Mouse (Mus musculus) midbrain, embryonic 12.5 days (tissue): Measurements from ENCODE around the gene Gpr68. TPM values are rescaled to one million over a fixed set of nuclear protein-coding genes. Genes with fewer than 3 reads are reported as not detected.

ENCODE experiments used
- ATAC-seq: fragments of 200-750 bp; cut with Nextera tagmentation; 2 replicates; pipeline ENCODE4 v1.8.0; 2017; ENCODE audit warnings: low read depth, moderate TSS enrichment, moderate library complexity; ENCODE audit not compliant: low FRiP score
- H3K27ac ChIP-seq: fragments of 300-500 bp; sonication (generic); replicated peaks from 2 replicates; pipeline ENCODE4 v1.5.1; 2016; ENCODE audit warnings: mild to moderate bottlenecking
- H3K27me3 ChIP-seq: fragments of 300-500 bp; sonication (generic); 2 replicates; pipeline ENCODE4 v1.6.1; 2016; ENCODE audit warnings: mild to moderate bottlenecking
- H3K36me3 ChIP-seq: fragments of 300-500 bp; sonication (generic); 2 replicates; pipeline ENCODE4 v1.6.1; 2016
- H3K4me1 ChIP-seq: fragments of 300-500 bp; sonication (generic); 2 replicates; pipeline ENCODE4 v1.6.1; 2016
- H3K4me2 ChIP-seq: fragments of 300-500 bp; sonication (generic); replicated peaks from 2 replicates; pipeline ENCODE4 v1.6.1; 2016; ENCODE audit warnings: mild to moderate bottlenecking, moderate library complexity
- H3K4me3 ChIP-seq: fragments of 300-500 bp; sonication (generic); 2 replicates; pipeline ENCODE4 v1.5.1; 2016; ENCODE audit warnings: mild to moderate bottlenecking
- H3K9ac ChIP-seq: fragments of 300-500 bp; sonication (generic); replicated peaks from 2 replicates; pipeline ENCODE4 v1.6.1; 2016; ENCODE audit warnings: mild to moderate bottlenecking, moderate library complexity
- H3K9me3 ChIP-seq: fragments of 300-500 bp; sonication (generic); 2 replicates; pipeline ENCODE4 v1.6.1; 2016; ENCODE audit warnings: mild to moderate bottlenecking
- WGBS: fragments of 180-500 bp; shearing (Covaris S2); methylation state at CpG from one replicate; pipeline ENCODE4 v1.1.7; 2016; 5-methylcytosine and 5-hydroxymethylcytosine counted together
- polyA plus RNA-seq: library from polyadenylated mRNA; unstranded; fragments of >200 nt; fragmentation: Nextera tagmentation; extraction: Ambion mirVana; gene quantifications from 2 replicates; pipeline ENCODE4 v1.2.1, GENCODE M21; 2016

The Gpr68 gene
- polyA plus RNA-seq, 1 experiment from 2014 or later = 0.60 TPM

DNA sequence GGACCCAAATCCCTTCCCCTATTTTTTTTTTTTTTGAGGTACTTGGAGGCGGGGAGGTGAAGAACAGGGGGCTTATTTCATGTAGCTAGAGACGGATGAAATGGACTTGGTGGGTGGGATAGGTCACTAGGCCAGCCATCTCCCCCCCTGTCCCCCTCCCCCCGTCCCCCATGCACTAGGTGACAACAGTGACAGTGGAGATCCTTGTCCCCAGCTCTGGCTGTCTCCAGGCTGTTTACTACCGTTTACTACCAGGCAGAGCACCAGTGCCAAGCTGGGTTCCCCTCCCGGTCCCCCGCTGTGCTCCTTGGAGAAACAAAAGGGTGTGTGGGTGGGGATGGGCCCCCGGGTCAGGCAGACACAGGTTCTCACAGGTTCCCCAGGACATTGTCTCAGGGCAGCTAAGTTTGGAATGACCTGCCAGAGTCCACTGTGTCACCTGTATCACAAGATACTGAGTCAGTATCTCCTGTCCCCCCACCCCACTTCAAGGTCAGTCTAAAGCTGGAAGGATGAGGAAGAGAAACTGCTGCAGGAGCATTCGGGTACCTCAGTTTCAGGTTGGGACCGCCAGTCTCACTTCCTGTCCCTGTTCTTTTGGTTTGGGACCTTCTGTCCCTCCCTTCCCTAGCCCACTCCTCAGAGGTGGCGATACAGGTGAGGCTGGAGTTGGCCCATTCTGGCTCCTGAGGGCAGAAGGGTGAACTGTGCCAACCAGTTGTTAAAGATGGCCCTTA, 468 bp upstream of the Gpr68 start:
- Histone ChIP-seq H3K27ac (no peak overlapping the region), H3K27me3 (peaks cover 19% of the 10 kb centered on the region), H3K4me2 (peak overlapping the region; percentile 65), H3K36me3 (peaks cover 25% of the 10 kb centered on the region), H3K4me3 (peak overlapping the region; percentile 42), H3K9ac (peak overlapping the region; percentile 46; the same call in 1 of the 2 replicates), H3K9me3 (no peaks in the 10 kb centered on the region), H3K4me1 (peaks cover 15% of the 10 kb centered on the region)
- peak; percentile 38; the same call in 1 of the 2 replicates for ATAC-seq
- 22% methylated on average over 10 of the region's 10 CpGs for WGBS

DNA sequence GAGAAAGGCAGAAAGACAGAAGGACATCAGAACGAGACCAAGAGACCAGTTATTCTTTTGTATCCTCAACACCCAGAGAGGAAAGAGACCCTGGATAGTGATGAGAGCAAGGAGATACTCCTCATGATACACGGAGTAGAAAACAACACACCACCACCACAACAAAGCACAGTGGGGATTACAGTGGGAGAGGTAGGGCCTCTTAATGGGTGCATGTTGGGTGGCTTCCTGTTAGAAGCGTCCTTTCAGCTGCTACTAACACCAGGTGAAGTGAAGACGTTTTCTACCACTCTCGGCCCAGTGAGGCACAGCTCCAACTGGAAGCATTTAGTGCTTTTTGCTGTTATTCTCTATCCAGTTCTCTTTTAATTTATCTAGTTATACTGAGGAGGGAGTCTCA, 1.1 kb downstream of the Gpr68 start:
- H3K9ac ChIP-seq = no peak overlapping the region
- peaks cover 21% of the 10 kb centered on the region for H3K27me3 ChIP-seq
- peaks cover 15% of the 10 kb centered on the region for H3K4me1 ChIP-seq
- H3K4me2 ChIP-seq = no peak overlapping the region
- no peak for ATAC-seq
- H3K4me3 ChIP-seq = no peak overlapping the region
- no peaks in the 10 kb centered on the region for H3K9me3 ChIP-seq
- H3K36me3 ChIP-seq = 0 out of 2 replicates have a peak, but pooled peaks cover 9% of the 10 kb centered on the region
- WGBS = 75% methylated on average over 5 of the region's 5 CpGs
- H3K27ac ChIP-seq = no peak overlapping the region

DNA sequence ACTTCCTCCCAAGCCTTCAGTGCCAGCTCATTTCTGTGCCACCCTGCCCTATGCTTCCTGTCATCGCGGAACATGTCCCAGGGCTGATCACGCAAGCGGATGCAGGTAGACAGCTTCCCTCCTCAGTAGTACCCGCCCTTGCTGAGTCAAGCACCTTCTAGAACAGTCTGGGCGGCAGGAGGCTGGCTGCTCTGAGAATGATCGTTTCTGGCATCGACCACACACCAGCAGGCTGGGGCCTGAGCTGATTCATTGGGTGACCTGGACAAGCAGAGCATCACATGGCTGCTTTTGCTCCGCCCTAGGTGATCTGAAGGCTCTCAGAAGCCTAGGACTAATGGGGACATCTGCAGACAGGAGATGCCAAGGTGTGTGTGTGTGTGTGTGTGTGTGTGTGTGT, 4.2 kb downstream of the Gpr68 start:
- ATAC-seq = no peak
- Histone ChIP-seq H3K4me2 (no peak overlapping the region), H3K4me1 (peaks cover 23% of the 10 kb centered on the region), H3K9me3 (no peaks in the 10 kb centered on the region), H3K27me3 (peaks cover 50% of the 10 kb centered on the region), H3K36me3 (no peaks in the 10 kb centered on the region), H3K27ac (no peak overlapping the region), H3K9ac (no peak overlapping the region), H3K4me3 (no peak overlapping the region)
- 89% methylated on average over 9 of the region's 9 CpGs for WGBS

DNA sequence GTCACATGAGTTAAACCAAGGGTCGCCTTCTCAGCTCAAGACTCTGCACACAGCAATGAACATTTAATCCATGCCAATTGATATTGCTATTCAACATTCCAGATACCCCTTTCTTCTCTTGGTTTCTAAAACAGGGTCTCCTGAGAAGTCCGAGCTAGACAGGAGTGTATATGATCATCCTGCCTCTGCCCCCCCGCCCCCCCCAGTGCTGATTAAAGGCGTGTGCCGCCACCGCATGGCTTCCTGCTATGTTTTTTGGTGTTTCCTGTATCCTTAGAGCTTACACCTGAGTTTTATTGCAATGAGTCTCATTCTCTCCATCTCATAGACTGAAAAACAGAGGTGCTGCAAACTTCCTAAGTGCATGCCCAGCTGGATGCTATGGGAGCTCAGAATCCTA, 6.6 kb downstream of the Gpr68 start:
- H3K4me3 ChIP-seq = no peak overlapping the region
- H3K9me3 ChIP-seq = no peaks in the 10 kb centered on the region
- peaks cover 15% of the 10 kb centered on the region for H3K4me1 ChIP-seq
- no peaks in the 10 kb centered on the region for H3K36me3 ChIP-seq
- no peak for ATAC-seq
- no peak overlapping the region for H3K4me2 ChIP-seq
- peaks cover 50% of the 10 kb centered on the region for H3K27me3 ChIP-seq
- WGBS = 85% methylated on average over 6 of the region's 6 CpGs
- no peak overlapping the region for H3K9ac ChIP-seq
- H3K27ac ChIP-seq = no peak overlapping the region

DNA sequence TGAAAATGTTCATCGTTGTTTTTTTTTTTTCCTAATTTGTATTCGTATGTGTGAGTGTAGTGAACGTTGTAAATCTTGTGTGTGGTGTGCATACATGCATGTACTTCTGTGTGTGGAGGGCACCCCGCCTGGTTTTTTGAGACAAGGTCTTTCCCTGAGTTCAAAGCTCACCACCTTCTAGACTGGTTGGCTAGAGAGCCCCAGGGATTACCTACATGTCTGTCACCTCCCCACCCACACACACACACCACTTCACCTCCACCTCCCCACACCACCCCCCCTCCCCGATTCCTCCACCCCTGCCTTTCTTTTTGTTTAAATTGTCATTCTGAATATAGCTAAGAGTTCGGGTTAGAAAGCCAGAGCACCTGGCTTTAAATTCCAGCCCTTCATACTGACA, 7.1 kb downstream of the Gpr68 start:
- Histone ChIP-seq H3K36me3 (no peaks in the 10 kb centered on the region), H3K4me1 (peaks cover 15% of the 10 kb centered on the region), H3K9ac (no peak overlapping the region), H3K27me3 (peaks cover 48% of the 10 kb centered on the region), H3K4me3 (no peak overlapping the region), H3K9me3 (no peaks in the 10 kb centered on the region), H3K27ac (no peak overlapping the region), H3K4me2 (no peak overlapping the region)
- ATAC-seq = no peak
- 80% methylated on average over 6 of the region's 6 CpGs for WGBS

DNA sequence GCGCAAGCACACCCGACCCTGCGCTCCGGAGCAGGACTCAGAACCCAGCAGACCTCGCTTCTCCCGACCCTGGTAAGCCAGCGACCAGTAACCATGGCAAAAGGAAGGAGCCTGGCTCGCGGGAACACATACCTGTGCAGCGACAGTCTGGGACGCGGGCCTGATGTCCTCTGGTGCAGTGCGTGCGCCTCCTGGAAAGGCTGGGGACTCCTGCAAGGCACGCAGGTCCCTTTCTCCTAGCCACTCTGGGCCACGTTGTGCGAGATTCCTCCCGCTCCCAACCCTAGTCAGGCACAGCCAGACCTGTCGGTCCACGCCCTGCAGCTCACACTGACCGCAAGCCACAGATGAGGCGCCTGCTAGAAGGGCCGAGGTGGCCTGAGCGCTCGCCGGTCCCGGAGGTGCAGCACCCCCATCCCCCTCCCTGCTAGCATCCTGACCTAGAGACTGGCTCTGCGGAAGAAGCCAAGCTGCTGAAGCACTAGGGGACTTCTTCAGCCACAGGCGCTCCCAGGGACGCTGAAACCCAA, 8.8 kb downstream of the Gpr68 start:
- H3K36me3 ChIP-seq = no peaks in the 10 kb centered on the region
- H3K4me2 ChIP-seq = peak overlapping the region; percentile 70
- 1% methylated on average over 30 of the region's 30 CpGs for WGBS
- H3K27ac ChIP-seq = no peak overlapping the region
- peaks cover 48% of the 10 kb centered on the region for H3K27me3 ChIP-seq
- H3K4me1 ChIP-seq = peaks cover 22% of the 10 kb centered on the region
- H3K4me3 ChIP-seq = peak overlapping the region; percentile 36
- H3K9me3 ChIP-seq = no peaks in the 10 kb centered on the region
- 0 out of 2 replicates have a peak, but pooled peaks have one; percentile 27 for ATAC-seq
- peak overlapping the region; percentile 24; the same call in 1 of the 2 replicates for H3K9ac ChIP-seq

DNA sequence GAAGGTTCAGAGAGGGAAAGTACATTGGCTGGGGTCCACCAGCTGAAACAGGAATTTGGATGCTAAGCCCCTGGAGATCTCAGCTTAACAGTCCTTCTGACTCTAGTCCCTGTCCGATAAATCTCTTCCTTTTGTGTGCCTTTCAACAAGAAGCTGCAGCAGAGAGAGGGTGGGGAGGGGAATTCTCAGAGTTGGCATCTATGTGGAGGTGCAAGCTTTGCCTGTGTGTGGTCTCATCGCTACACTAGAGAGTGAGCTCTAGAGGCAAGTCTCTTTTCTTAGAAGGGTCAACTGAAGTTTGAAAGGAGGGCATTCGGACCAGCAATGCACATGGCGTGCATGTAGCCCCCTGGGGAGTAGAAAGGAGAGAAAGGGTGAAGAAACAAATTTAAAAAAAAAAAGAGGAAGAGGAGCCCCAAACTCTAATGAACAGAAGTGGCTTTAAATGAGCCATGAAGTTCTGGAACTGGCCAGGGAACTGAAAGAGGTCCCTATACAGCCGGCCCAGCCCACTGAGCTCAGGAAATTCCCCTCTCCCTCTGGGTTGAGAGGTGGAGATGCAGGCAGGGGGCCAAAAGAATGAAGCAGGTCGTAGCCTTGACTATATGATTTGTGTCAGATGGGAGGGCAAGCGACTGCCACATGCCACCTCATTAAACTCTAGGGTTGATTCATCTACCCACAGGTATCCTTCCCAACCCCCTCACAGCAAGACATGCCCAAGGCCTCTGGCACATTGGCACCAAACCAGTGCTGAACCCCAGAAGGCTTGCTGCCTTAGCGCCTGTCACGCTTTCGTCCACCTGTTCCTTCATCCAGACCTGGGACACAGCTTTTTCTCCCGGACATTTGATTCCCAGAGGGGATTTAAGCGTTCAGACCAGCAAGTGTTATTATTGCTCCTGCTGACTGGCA, 10.0 kb downstream of the Gpr68 start:
- WGBS = 22% methylated on average over 12 of the region's 12 CpGs
- peaks cover 48% of the 10 kb centered on the region for H3K27me3 ChIP-seq
- peak overlapping the region; percentile 36 for H3K4me3 ChIP-seq
- no peak overlapping the region for H3K9ac ChIP-seq
- no peaks in the 10 kb centered on the region for H3K9me3 ChIP-seq
- H3K27ac ChIP-seq = no peak overlapping the region
- H3K36me3 ChIP-seq = no peaks in the 10 kb centered on the region
- no peak for ATAC-seq
- H3K4me1 ChIP-seq = peaks cover 22% of the 10 kb centered on the region
- peak overlapping the region; percentile 70 for H3K4me2 ChIP-seq

DNA sequence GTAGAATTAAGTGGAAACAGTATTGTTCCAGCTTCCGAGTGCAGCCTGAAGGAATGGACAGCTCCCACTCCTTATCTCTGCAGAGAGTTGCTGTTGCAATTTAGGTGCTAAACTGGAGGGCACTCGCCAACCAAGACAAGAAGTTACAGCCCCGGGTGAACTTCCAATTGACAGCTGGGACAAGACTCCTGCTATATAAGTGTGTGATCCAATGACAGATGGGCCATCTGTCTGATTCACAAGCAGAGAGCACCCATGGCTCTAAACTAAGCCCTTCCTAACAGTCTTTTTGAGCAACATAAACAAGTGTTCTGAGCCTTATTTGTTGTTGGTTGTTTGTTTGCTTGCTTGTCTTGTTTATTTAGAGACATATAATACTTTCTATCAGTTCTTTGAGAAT, 11.3 kb downstream of the Gpr68 start:
- WGBS = 60% methylated on average over 3 of the region's 3 CpGs
- no peaks in the 10 kb centered on the region for H3K36me3 ChIP-seq

DNA sequence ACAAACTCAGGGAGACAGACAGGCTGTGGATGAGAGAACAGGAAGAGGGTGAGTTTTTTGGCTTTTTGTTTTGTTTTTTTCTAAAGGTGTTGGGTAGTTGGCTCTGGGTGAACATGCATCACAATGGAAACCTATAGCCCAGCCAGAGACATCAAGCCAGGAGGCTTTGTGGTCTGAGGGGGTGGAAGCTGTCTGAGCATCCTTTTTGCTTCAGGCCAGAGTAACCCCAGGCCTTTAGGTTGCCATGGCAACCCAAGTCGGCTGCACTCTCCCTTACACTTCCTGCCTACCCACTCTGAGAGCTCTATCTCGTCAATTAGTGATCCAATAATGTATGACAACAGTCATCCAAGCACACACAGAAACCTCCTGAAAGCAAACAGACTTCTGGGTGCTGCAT, 12.5 kb downstream of the Gpr68 start:
- no peak for ATAC-seq
- Histone ChIP-seq H3K9ac (no peak overlapping the region), H3K36me3 (no peaks in the 10 kb centered on the region), H3K27ac (no peak overlapping the region), H3K9me3 (no peaks in the 10 kb centered on the region), H3K27me3 (peaks cover 34% of the 10 kb centered on the region), H3K4me2 (no peak overlapping the region), H3K4me1 (peaks cover 22% of the 10 kb centered on the region), H3K4me3 (no peak overlapping the region)
- WGBS = 7% methylated on average over 2 of the region's 2 CpGs

More for the DNA sequence above, 11.3 kb downstream of the Gpr68 start:
- Histone ChIP-seq H3K4me3 (no peak overlapping the region), H3K4me2 (no peak overlapping the region), H3K9me3 (no peaks in the 10 kb centered on the region), H3K9ac (no peak overlapping the region), H3K27me3 (peaks cover 44% of the 10 kb centered on the region), H3K4me1 (peaks cover 22% of the 10 kb centered on the region), H3K27ac (no peak overlapping the region)
- ATAC-seq = no peak

DNA sequence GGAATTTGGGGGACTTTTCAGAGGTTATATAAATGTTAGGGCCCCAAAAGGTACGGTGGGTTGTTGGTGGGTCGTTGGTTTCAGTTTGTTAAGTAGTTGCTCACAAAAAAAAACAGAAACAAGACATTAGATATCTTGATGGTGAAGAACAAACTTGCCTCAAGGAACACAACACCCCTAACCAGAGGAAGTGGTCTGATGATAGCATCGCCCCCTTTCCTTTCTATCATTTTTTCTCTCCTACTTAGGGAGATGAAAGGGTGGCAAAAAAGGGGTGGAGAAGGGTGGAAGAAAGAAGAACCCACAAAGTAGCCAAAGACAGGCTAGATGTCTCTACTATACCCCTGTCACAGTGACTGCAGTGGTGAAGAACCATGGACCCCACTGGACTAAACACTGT, 17.4 kb downstream of the Gpr68 start:
- peaks cover 6% of the 10 kb centered on the region; the same call in 1 of the 2 replicates for H3K4me1 ChIP-seq
- no peak overlapping the region for H3K4me3 ChIP-seq
- H3K27me3 ChIP-seq = no peaks in the 10 kb centered on the region
- no peak overlapping the region for H3K4me2 ChIP-seq
- no peak for ATAC-seq
- WGBS = 83% methylated on average over 3 of the region's 3 CpGs
- H3K9me3 ChIP-seq = no peaks in the 10 kb centered on the region
- H3K36me3 ChIP-seq = no peaks in the 10 kb centered on the region
- no peak overlapping the region for H3K9ac ChIP-seq
- H3K27ac ChIP-seq = no peak overlapping the region

DNA sequence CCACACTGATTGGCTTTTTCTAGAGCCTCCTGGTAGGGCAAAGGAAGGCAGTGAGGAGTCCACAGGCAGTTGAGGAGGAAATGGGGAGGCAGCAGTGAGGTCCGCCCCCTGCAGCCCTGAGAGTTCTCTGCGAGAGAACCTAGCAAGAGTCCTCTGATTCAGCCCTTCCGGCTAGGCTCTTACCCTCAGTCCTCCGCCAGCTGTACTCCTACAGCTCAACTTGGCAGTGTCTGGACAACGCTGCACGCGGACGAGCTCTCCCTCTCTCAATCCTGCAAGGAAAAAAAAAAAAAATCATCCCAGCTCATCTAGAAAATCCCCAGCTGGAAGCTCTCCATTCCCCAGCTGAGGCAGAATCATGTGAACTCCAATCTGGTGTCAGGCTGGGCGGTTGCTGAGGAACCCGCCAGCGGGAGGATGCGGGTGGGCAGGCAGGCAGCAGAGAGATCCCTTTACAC, 20.2 kb downstream of the Gpr68 start:
- WGBS = 30% methylated on average over 12 of the region's 12 CpGs
- Histone ChIP-seq H3K4me1 (no peaks in the 10 kb centered on the region), H3K4me2 (no peak overlapping the region), H3K27ac (no peak overlapping the region), H3K9me3 (no peaks in the 10 kb centered on the region), H3K27me3 (no peaks in the 10 kb centered on the region), H3K36me3 (no peaks in the 10 kb centered on the region), H3K9ac (no peak overlapping the region), H3K4me3 (no peak overlapping the region)
- no peak for ATAC-seq

DNA sequence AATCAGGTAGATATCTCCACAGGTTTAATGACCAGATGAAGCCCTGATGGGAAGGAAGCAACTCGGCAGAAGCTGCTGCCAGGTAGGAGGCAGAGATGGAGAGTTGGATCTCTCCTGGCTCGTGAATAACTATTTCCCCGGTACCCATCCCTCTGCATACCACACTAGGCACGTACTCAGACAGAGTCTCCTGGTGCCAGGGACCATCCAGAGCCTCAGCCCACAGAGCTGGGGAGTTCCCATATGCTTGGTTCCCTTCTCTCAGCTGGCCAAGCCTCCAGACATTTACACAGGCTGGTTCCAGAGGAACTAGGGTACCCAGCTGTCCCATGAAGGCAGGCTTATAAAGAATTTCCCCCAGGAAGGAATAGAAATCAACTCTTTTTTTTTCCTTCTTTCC, 21.1 kb downstream of the Gpr68 start:
- H3K9ac ChIP-seq = no peak overlapping the region
- no peak overlapping the region for H3K4me3 ChIP-seq
- 90% methylated on average over 4 of the region's 4 CpGs for WGBS
- no peaks in the 10 kb centered on the region for H3K27me3 ChIP-seq
- no peaks in the 10 kb centered on the region for H3K4me1 ChIP-seq
- no peak for ATAC-seq
- no peaks in the 10 kb centered on the region for H3K9me3 ChIP-seq
- H3K36me3 ChIP-seq = no peaks in the 10 kb centered on the region
- no peak overlapping the region for H3K27ac ChIP-seq
- no peak overlapping the region for H3K4me2 ChIP-seq
